Mouse (Mus musculus): ENCODE results near the gene Brd2.
"Not testable (repeated sequence)": the region's sequence is repeated elsewhere in the genome, so short reads cannot be mapped to it uniquely, and the experiment has no call there.

Gene Brd2

GRCm38 (mm10) chr17:34122188-34122984, at the start of gene Brd2:
Gene Brd2 (minus strand): TSS chr17:34122634.
- DNase-seq (ENCODE audit: low spot score in 2 of 2), result peak; percentile 97 to 98

DNA sequence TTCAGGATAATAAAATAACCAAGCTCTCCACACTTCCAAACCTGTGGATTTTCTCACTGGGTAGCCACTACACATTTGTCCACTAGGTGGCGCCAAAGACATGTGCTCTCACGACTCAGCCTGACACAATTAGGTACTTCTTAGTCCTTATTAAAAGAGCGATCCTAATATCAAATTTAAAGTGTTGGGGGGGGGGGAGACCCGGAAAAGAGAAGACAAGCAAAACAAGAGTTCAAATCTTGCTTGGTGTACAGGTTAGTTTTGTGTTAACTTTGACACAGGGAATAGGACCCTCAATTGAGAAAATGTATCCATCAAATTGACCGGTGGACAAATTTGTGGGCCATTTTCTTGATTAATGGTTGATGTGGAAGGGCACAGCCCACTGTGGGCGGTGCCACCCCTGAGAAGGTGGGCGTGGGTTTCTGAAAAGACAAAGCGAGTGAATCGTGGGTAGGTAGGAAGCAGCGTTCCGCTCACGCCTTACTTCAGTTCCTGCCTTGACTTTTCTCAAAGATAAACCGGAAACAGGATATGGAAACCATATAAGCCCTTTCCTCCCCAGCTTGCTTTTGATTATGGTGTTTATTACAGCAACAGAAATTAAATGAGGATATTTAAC, 48.6 kb upstream of the Brd2 start:
- peak; percentile 61 to 71 for DNase-seq (ENCODE audit: low spot score in 2 of 2)

- DNase-seq (ENCODE audit: low spot score in 2 of 2), result no peak
These were observed 48.0 kb upstream of the Brd2 start for GRCm38 (mm10) chr17:34170487-34170876.

DNA sequence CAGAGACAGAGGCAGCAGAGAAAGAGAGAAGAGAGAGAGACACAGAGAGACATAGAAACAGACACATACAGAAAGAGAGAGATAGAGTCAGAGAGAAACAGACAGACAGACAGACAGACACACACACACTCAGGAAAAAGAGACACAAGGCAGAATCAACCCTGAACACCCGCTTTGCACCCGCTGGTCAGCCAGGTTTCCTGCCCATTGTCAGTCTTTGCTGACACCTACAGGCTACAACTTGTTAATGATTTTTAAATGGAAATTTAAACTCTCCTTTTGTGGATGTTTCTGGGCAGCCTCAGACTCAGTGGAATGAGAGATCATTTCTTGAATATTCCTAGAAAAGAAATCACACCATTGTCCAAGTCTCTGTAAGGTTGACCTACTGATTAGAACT, 46.8 kb upstream of the Brd2 start:
- no peak for DNase-seq (ENCODE audit: low spot score in 2 of 2)

GRCm38 (mm10) chr17:34165033-34165730, 42.7 kb upstream of the Brd2 start:
- DNase-seq (ENCODE audit: low spot score in 2 of 2), result no peak

GRCm38 (mm10) chr17:34164202-34164895, 41.9 kb upstream of the Brd2 start:
- DNase-seq (ENCODE audit: low spot score in 2 of 2), result no peak

DNA sequence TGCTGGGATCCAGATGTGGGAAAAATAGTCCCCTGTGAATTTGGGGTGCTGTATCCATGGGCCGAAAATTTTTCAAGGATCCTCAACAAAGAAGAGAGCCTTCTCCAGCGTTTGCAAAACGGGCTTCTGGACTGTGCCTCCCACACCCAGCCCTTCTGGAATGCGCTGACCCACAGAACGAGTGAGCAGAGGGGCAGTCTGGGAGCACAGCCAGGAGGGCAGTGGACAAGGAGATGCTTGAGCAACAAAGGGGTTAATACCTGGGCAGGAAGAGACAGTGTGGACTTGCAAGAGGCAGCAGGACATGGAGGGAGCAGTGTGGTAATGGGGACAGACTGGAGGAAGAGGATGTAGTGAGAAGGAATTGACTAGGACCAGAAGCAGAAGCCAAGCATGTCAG, 33.1 kb upstream of the Brd2 start:
- DNase-seq (ENCODE audit: low spot score in 2 of 2), result no peak

GRCm38 (mm10) chr17:34152923-34153322, 30.5 kb upstream of the Brd2 start, which contains the start of gene H2-DMb1:
Gene H2-DMb1 (plus strand): TSS chr17:34153072.
- DNase-seq (ENCODE audit: low spot score in 2 of 2), result peak in 1 of 2 experiments; percentile 31

- no peak for DNase-seq (ENCODE audit: low spot score in 2 of 2)
These were observed 22.5 kb upstream of the Brd2 start for GRCm38 (mm10) chr17:34144960-34145371.

- DNase-seq (ENCODE audit: low spot score in 2 of 2), result not testable (repeated sequence)
These were observed 21.8 kb upstream of the Brd2 start for GRCm38 (mm10) chr17:34144221-34144620.

DNA sequence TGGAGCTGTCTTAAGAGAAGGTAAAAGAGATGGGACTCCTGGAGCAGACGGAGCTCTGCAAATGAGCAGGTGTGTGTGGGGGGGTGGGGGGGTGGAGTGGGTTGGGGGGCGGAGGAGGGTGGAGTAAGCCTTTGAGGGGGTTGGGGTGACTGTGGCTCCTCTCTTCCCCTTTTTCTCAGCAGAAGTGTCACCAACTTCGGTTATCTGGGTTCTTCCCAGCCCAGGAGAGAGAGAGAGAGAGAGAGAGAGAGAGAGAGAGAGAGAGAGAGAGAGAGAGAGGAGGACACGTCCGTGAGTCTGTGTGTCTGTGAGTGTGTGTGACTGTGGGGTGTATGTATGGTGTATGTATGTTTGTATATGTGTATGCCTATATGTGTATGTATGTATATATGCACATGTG, 21.0 kb upstream of the Brd2 start:
- no peak for DNase-seq (ENCODE audit: low spot score in 2 of 2)

- no peak for DNase-seq (ENCODE audit: low spot score in 2 of 2)
These were observed 20.6 kb upstream of the Brd2 start, which contains the start of gene H2-DMb2 for GRCm38 (mm10) chr17:34143033-34143432. Gene H2-DMb2 (plus strand): TSS chr17:34143307.

DNA sequence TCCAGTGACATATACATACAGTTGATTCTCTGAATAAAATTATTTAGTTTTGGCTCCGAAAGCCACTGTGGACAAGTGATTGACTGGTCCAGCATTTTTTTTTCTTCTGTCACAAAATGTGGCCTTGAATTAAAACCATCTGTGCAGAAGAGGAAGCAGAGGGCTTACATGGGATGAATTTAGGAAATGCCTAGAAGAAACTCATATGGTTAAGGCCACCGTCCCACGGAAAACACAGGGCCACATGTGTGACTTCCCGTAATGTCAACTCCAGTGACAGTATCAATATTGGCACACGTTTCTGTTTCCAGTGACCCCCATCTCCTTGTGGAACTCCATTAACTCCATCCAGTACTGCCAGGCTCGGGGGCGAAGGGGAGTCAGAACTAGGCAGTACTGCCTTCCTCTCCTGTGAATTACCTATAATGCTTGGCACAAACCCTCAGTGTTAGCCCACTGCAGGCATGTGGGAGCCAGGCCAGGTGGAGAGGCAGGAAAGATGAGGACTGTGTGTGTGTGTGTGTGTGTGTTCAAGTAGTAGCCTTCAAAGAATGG, 20.1 kb upstream of the Brd2 start:
- no peak for DNase-seq (ENCODE audit: low spot score in 2 of 2)

DNA sequence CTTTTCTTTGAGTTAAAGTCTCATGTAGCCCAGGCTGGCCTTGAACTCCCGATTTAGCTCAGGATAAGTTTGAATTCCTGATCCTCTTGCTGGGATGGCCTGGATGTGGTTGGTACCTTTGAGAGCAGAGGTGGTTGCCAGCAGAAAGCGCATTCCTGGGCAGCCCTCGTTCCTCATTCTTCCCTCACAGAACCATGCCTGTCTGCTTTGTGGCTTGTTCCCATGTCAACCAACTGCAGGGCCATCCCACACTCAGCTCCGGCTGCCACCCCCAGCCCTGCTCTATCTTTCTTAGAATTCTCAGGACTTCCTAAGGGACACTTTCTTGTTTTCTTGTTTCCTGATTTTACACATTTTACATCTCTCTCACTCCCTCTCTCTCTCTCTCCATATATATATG, 19.0 kb upstream of the Brd2 start:
- DNase-seq (ENCODE audit: low spot score in 2 of 2), result no peak

- no peak for DNase-seq (ENCODE audit: low spot score in 2 of 2)
These were observed 17.8 kb upstream of the Brd2 start for GRCm38 (mm10) chr17:34140240-34140639.

- peak in 1 of 2 experiments; percentile 37 for DNase-seq (ENCODE audit: low spot score in 2 of 2)
These were observed 17.0 kb upstream of the Brd2 start for GRCm38 (mm10) chr17:34139416-34139815.

DNA sequence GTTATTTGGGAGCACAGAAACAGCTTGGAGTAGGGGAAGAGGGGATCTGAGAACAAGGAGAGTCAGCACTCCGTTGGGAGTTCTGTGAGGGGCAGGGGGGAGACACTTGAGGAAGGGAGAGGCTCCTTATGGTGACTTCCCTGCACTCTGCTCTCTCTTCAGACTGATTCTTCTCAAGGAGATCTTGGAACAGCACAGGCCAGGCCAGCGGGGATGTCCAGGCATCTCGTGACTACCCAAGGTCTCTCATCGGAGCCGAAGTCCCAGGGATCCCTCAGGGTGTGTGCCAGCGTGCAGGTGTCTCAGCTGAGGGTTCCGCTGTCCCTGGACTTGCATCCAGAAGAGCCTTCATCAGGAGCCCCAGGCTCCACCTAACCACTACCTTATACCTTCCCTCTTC, 16.2 kb upstream of the Brd2 start:
- no peak for DNase-seq (ENCODE audit: low spot score in 2 of 2)

GRCm38 (mm10) chr17:34137601-34138000, 15.2 kb upstream of the Brd2 start:
- no peak for DNase-seq (ENCODE audit: low spot score in 2 of 2)

DNA sequence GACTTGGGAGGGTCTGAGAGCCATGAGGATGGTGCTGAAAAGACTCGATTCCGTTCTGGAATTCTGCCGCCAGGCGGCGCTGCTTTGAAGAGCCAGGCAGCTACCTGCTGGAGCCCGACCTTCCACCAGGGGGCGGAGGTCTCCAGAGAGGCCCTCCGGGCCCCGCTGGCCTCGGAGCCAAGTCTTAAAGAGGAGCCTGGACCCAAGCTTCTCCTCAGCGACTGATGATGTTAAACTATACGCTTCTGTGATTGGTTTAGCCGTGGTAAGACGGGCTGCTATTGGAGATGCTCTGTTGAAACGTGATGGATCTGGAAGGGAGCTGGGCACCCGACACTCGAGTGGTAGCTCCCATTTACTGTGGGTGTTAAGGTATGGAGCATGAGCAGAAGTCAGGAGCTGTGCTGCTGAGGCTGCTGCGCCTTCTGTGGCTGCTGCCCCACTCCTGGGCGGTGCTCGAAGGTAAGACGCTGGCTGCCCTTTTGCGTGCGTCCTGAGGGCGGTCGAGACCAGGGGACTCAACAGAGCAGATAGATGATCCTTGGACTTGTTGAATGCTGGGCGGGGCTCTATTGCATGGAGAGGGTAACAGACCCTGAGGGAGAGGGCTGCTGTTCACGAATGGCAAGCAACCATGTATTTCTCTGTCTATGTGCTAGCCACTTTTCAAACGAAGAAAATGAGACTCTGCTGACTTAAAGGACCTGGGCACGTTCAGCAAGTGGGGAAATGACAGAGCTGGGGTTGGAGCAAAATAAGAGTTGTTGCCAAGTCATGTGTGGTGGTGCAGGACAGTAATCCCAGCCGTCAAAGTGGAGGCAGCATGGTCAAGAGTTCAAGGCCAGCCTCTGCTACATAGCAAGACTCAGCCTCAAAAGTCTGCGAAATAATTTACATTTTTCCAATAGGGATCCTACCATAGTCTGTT, 13.1 kb upstream of the Brd2 start:
- DNase-seq (ENCODE audit: low spot score in 2 of 2), result peak; percentile 96 to 99

GRCm38 (mm10) chr17:34134451-34134850, 12.0 kb upstream of the Brd2 start:
- no peak for DNase-seq (ENCODE audit: low spot score in 2 of 2)
